Mouse (Mus musculus): ENCODE data around the gene Esp16. TPM values are rescaled to one million over a fixed set of nuclear protein-coding genes. Genes with fewer than 3 reads are reported as not detected.
"Not testable (repeated sequence)": the region's sequence is repeated elsewhere in the genome, so short reads cannot be mapped to it uniquely, and the experiment has no call there.

Gene Esp16
- polyA plus RNA-seq (2016; fragmentation: Nextera tagmentation; extraction: Ambion mirVana) = not detected in 2 replicates

DNA sequence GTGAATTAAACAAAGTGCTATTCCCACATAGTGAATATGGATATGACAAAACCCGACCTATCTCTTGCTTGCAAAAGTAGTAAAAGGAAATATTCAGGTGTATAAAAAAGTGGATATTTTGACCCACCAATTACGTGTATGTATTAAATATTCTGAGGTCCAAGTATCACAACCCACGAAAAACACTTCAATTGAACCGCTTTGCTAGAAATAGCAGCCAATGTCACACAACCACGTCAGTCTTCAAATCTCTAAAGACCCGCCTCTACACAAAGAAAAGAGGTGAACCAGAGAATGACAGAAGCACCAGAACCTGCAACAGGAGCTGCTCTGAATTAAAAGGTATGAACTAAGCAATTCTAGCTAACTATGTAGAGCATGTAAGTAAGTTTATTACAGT is at the start of gene Esp16:
Gene Esp16 (plus strand): TSS at position 301 of the 400 bp plus-strand sequence.
- WGBS = 79% methylated on average over 6 of the region's 6 CpGs

DNA sequence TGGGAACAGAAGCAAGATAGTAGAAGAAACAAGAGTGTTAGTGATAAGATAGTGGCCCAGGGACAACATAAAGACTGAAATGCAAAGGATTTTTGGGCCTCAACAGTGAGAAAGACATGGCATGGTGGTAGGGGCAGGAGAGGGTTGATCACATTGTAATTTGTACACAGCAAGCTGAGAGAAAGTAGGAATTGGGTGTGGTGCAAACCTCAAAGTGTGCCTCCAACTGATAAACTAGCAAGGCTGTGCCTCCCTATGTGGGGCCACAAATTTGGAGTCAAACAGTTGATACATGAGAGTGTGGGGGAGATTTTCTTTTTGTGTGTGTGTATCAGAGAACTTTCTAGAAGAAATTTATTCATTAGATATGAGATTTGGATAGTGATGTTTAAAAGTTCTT is 37.9 kb upstream of the Esp16 start:
- ATAC-seq (ENCODE audit: low FRiP score); H3K36me3 ChIP-seq (replicated peaks): not testable (repeated sequence)

More for the DNA sequence above, at the start of gene Esp16:
- H3K9me3 ChIP-seq; H3K36me3 ChIP-seq (replicated peaks); H3K9ac ChIP-seq; H3K27ac ChIP-seq; ATAC-seq (ENCODE audit: low FRiP score); H3K4me1 ChIP-seq; H3K27me3 ChIP-seq; H3K4me2 ChIP-seq; H3K4me3 ChIP-seq (replicated peaks): not testable (repeated sequence)

More for the DNA sequence above, 37.9 kb upstream of the Esp16 start:
- H3K9ac ChIP-seq; H3K27ac ChIP-seq; H3K4me1 ChIP-seq; H3K27me3 ChIP-seq; H3K4me2 ChIP-seq; H3K4me3 ChIP-seq (replicated peaks): not testable (repeated sequence)
- peaks cover 13% of the 10 kb centered on the region for H3K9me3 ChIP-seq

Other genes with a start within 250 kb of the Esp16 start
- not detected in 2 replicates for gene Esp18, start 129.8 kb upstream of the Esp16 start, polyA plus RNA-seq (2016; fragmentation: Nextera tagmentation; extraction: Ambion mirVana)
- not detected in 2 replicates for gene Esp15, start 104.8 kb downstream of the Esp16 start, polyA plus RNA-seq (2016; fragmentation: Nextera tagmentation; extraction: Ambion mirVana)

Measured in forebrain, embryonic 12.5 days (tissue).